Mouse (Mus musculus) adipocyte (in vitro differentiated cells): ENCODE data around the gene Fxr2.
"Not testable (repeated sequence)": the region's sequence is repeated elsewhere in the genome, so short reads cannot be mapped to it uniquely, and the experiment has no call there.

Experiments
- DNase-seq: peaks from one replicate; pipeline ENCODE4 v3.0.0-alpha.2; 2016; ENCODE audit warnings: low spot score

Fxr2 gene

GRCm38 (mm10) chr11:69684128-69684745 is 51.4 kb downstream of the Fxr2 start:
- no peak for DNase-seq

- no peak for DNase-seq
Measured at GRCm38 (mm10) chr11:69684936-69685335, 52.1 kb downstream of the Fxr2 start.

GRCm38 (mm10) chr11:69685526-69686148 is 52.8 kb downstream of the Fxr2 start, which contains the start of gene Tnfsf13:
Tnfsf13 (minus strand) TSS chr11:69685784.
- peak; percentile 96 for DNase-seq

GRCm38 (mm10) chr11:69686377-69686776 is 53.6 kb downstream of the Fxr2 start:
- DNase-seq, result no peak

GRCm38 (mm10) chr11:69687061-69687460 is 54.3 kb downstream of the Fxr2 start:
- no peak for DNase-seq

- DNase-seq, result no peak
Measured at GRCm38 (mm10) chr11:69689891-69690290, 57.1 kb downstream of the Fxr2 start.

- no peak for DNase-seq
Measured at GRCm38 (mm10) chr11:69692196-69692811, 59.5 kb downstream of the Fxr2 start.

- no peak for DNase-seq
Measured at GRCm38 (mm10) chr11:69692863-69693262, 60.1 kb downstream of the Fxr2 start.

GRCm38 (mm10) chr11:69693421-69693965 is 60.7 kb downstream of the Fxr2 start:
- no peak for DNase-seq

- no peak for DNase-seq
Measured at GRCm38 (mm10) chr11:69695046-69695360, 62.2 kb downstream of the Fxr2 start.

GRCm38 (mm10) chr11:69695361-69696181 is 62.8 kb downstream of the Fxr2 start, which contains the start of the genes Tnfsf12 and Tnfsfm13:
Tnfsf12 (minus strand) TSS chr11:69695849.
Tnfsfm13 (minus strand) TSS chr11:69696098.
- peak; percentile 58 for DNase-seq

GRCm38 (mm10) chr11:69697396-69697795 is 64.6 kb downstream of the Fxr2 start:
- no peak for DNase-seq

- no peak for DNase-seq
Measured at GRCm38 (mm10) chr11:69698574-69698973, 65.8 kb downstream of the Fxr2 start.

- DNase-seq, result no peak
Measured at GRCm38 (mm10) chr11:69699595-69699994, 66.8 kb downstream of the Fxr2 start.

- DNase-seq, result not testable (repeated sequence)
Measured at GRCm38 (mm10) chr11:69702886-69703285, 70.1 kb downstream of the Fxr2 start.
